Mouse (Mus musculus): ENCODE data around the gene Gpatch8.

DNA sequence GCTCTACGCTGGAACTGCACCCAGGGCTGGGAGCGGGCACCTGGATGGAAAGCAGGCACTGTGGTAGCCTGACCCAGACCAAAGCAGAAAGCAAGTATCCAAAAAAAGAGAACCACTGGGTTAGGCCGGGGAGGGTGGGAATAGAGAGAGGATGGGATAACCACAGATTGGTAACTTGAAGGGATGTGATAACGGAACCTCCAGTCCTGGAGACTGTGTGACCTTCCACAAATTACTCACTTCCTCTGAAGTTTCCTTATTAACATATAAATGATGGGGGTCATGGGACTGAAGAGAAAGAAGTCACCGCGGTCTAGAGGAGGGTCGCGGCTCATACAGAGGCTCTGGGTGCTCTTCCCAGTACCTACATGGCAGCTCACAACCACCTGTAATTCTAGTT is 115.9 kb downstream of the Gpatch8 start:
- TF ChIP-seq POLR2A (IDR thresholded peaks at IDR 0.05; ENCODE audit: low read depth, low read length), result no peak
- no peak for TF ChIP-seq CTCF (IDR thresholded peaks at IDR 0.05; ENCODE audit: extremely low read depth, insufficient read length, insufficient replicate concordance, low read depth, low read length)
